Mouse (Mus musculus) left cerebral cortex, adult 2 months (tissue): ENCODE results near the gene Cdkn1b. TPM values are rescaled to one million over a fixed set of nuclear protein-coding genes. Genes with fewer than 3 reads are reported as not detected.

Source experiments
- DNase-seq, 2 experiments: peaks; one replicate each; pipeline ENCODE4 v3.0.0; 2021 to 2022; ENCODE audit warnings: low spot score in 2 of 2, mixed read lengths in 1 of 2; ENCODE audit errors: extremely low spot score in 1 of 2
- H3K27ac ChIP-seq: fragments of 200-600 bp; 2 replicates; pipeline ENCODE4 v1.8.1; 2022
- H3K4me3 ChIP-seq: fragments of 200-600 bp; 2 replicates; pipeline ENCODE4 v1.8.1; 2022
- CTCF ChIP-seq: fragments of 200-600 bp; IDR thresholded peaks from 2 replicates; pipeline ENCODE4 v1.8.1; 2022; ENCODE audit warnings: antibody characterized with exemption, mild to moderate bottlenecking, moderate library complexity
- intact Hi-C: fragments of 180-260 bp; cut with DNase I; formaldehyde crosslinking; loops from one replicate; pipeline ENCODE4 v1.15.1; 2025
- total RNA-seq, 2 experiments: library from RNA; stranded (reverse); gene quantifications; 2 replicates each; pipeline ENCODE4 v1.2.3; 2021

Cdkn1b gene
- total RNA-seq, 2 experiments from 2014 or later: 36.8 to 42.3 TPM

DNA sequence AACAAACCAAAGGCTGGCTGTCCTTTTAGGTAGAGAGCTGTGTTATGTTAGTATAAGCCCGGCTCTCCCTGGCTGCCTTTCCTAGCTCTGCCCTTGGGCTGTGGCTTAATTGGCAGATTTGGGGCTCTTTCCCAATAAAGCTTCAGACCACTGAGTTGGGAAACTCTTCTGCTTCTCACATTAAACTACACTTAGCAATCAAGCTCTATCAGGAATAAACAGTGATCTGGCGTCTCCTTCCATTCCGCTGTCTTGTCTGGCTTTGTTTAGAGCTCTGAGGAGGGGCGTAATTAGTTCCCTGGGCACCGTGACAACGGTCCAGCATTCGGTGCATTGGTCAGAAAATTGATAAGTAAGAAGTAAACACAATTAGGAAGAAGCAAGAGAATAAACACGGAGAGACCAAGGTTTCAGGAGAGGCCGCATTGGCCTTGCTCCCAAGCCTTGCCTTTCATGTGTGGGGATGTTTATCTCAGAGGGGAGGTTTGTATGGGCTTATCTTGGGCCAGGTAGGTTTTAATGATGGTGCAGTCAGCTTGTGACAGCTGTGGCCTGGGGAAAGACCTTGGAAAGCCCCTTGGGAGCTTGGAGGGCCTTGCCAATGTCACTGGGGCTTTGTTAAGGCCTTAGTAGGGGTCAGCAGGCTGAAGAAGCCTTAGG is 41.8 kb downstream of the Cdkn1b start:
- intact Hi-C loops: no loop called here
- Histone ChIP-seq H3K4me3 (no peak overlapping the region), H3K27ac (no peak overlapping the region)
- no peak for DNase-seq
- no peak for TF ChIP-seq CTCF

DNA sequence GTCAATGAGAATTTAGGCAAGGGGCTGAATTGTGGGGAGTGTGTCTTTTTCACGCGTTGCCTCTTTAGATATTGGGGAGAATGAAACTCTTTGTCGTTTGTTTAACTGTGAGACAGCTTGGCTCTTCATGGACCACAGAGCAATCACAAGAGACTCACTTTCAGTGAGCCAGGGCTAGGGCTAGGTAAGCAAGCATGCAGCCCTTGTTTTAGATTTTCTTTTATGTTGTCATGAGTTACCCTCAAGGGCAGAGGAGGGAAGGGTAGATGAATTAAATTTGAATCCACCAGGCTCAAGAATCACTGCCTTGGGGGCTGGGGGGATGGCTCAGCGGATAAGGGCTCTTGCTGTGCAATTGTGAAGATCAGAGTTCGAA is 42.3 kb downstream of the Cdkn1b start:
- no peak for TF ChIP-seq CTCF
- no peak overlapping the region for H3K4me3 ChIP-seq
- no peak for DNase-seq
- no peak overlapping the region for H3K27ac ChIP-seq
- intact Hi-C loops: no loop called here

DNA sequence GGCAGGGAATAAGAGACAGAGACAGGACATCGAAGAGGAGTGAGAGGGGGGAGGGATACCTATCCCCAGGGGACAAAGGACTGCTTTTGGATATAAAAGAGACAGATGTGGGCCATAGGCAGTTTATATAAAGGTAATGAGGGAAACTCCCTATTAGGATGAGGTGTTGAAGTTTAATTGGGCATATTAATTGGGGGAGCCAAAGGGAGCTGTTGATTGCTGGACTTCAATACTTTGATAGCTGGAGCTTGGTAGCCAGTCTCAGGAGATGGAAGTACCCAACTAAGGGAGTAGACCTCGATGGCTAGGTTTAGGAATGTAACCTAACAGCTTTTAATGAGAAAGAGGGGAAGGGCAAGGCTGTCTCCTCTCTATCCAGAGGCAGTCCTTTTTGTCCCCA is 43.7 kb downstream of the Cdkn1b start:
- DNase-seq: no peak
- intact Hi-C loops: no loop called here
- no peak overlapping the region for H3K4me3 ChIP-seq
- no peak overlapping the region for H3K27ac ChIP-seq
- no peak for TF ChIP-seq CTCF

DNA sequence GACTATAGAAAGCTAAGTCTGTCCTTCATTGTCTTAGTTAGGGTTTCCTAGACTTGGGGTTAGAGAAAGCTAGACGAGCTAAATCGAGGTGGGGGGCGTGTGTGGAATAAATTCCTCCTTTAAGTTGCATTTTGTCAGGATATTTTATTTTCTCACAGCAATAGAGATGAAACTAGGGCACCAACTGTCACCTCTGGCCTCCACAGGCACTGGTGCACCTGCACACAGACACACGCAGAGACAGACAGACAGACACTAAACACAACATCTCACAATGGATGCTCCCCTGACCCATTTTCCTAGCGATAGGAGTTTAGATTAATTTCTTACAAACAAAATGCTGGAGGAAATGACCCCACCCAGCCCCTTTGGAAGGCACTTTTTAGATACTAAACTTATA is 46.5 kb downstream of the Cdkn1b start:
- intact Hi-C loops: no loop called here
- no peak for DNase-seq
- H3K4me3 ChIP-seq: no peak overlapping the region
- TF ChIP-seq CTCF: no peak
- H3K27ac ChIP-seq: no peak overlapping the region

- TF ChIP-seq CTCF: no peak
- intact Hi-C loops: no loop called here
- Histone ChIP-seq H3K4me3 (no peak overlapping the region), H3K27ac (no peak overlapping the region)
- DNase-seq: no peak
These were observed 48.1 kb downstream of the Cdkn1b start for GRCm38 (mm10) chr6:134968326-134968725.

GRCm38 (mm10) chr6:134969498-134969897 is 49.3 kb downstream of the Cdkn1b start:
- H3K4me3 ChIP-seq: no peak overlapping the region
- intact Hi-C loops: no loop called here
- H3K27ac ChIP-seq: no peak overlapping the region
- TF ChIP-seq CTCF: no peak
- DNase-seq: no peak

- Histone ChIP-seq H3K4me3 (no peak overlapping the region), H3K27ac (no peak overlapping the region)
- no peak for TF ChIP-seq CTCF
- no peak for DNase-seq
- intact Hi-C loops: no loop called here
These were observed 51.9 kb downstream of the Cdkn1b start for GRCm38 (mm10) chr6:134972096-134972495.

Other genes with a start within 250 kb of the Cdkn1b start
- 10 to 100 TPM in 1 of 2 experiments, 1 to 10 TPM in 1; 9.9 to 11.2 TPM for gene Dusp16, start 127.8 kb upstream of the Cdkn1b start, total RNA-seq
- gene Crebl2, start 90.2 kb upstream of the Cdkn1b start, total RNA-seq: 10 to 100 TPM; 38.4 to 39.3 TPM
- 10 to 100 TPM; 22.2 to 26.9 TPM for gene Gpr19, start 21.8 kb upstream of the Cdkn1b start, total RNA-seq
- gene Apold1, start 61.3 kb downstream of the Cdkn1b start, total RNA-seq: 1 to 10 TPM; 3.7 to 6.4 TPM
- 10 to 100 TPM; 61.0 to 62.0 TPM for gene Ddx47, start 91.2 kb downstream of the Cdkn1b start, total RNA-seq
- gene Gprc5a, start 145.2 kb downstream of the Cdkn1b start, total RNA-seq: under 1 TPM; 0.38 to 0.65 TPM
- gene Gprc5d, start 197.9 kb downstream of the Cdkn1b start, total RNA-seq: under 1 TPM in 1 of 2 experiments, not detected in 1; 0.26 TPM